Mouse (Mus musculus): ENCODE measurements at regions not wholly inside any gene's neighbourhood (a gene's known extent, or its start where the extent isn't known, plus 50 kb on each side); places are given as distances from the start of the nearest gene placed in this dataset.

GRCm38 (mm10) chr14:110013229-110013628 lies 741.7 kb downstream of the Slitrk6 start:
- TF ChIP-seq CTCF (conservative IDR thresholded peaks at IDR 0.05; ENCODE audit: insufficient read depth, insufficient read length, low read depth, low read length), result no peak
- TF ChIP-seq POLR2A (IDR thresholded peaks at IDR 0.05; ENCODE audit: low read depth, low read length), result no peak

Data from kidney, adult 2 months (tissue).